Mouse (Mus musculus): ENCODE data around the gene Cd72.

GRCm38 (mm10) chr4:43417269-43418062 lies 37.0 kb downstream of the Cd72 start:
- TF ChIP-seq POLR2A (IDR thresholded peaks at IDR 0.05; ENCODE audit: extremely low read depth, insufficient read depth, low read length) (no peak), CTCF (IDR thresholded peaks at IDR 0.05; ENCODE audit: low read depth, low read length) (no peak)

Measured in liver, adult 2 months (tissue).